Mouse (Mus musculus): Measurements from ENCODE around the gene Gm21961. TPM values are rescaled to one million over a fixed set of nuclear protein-coding genes. Genes with fewer than 3 reads are reported as not detected.
"Not testable (repeated sequence)": the region's sequence is repeated elsewhere in the genome, so short reads cannot be mapped to it uniquely, and the experiment has no call there.

The Gm21961 gene
- total RNA-seq (2021) = not detected
- polyA plus RNA-seq (2012; rRNA removed) = not detected in 2 replicates
- long read RNA-seq, partial matches to known transcripts = 0 of 1 reads
- long read RNA-seq, other reads (novel, unspliced or antisense) = 1 of 1 reads

- H3K4me1 ChIP-seq (ENCODE audit: control insufficient read depth, insufficient read depth, low read length) = no peaks in the 10 kb centered on the region
- no peak within 1 kb of the TSS for H3K4me3 ChIP-seq
- no peaks in the 10 kb centered on the region for H3K36me3 ChIP-seq (ENCODE audit: control insufficient read depth, insufficient read depth, low read length)
- no peaks in the 10 kb centered on the region for H3K27me3 ChIP-seq (ENCODE audit: control insufficient read depth, insufficient read depth, low read length)
- no peaks in the 10 kb centered on the region for H3K79me2 ChIP-seq (replicated peaks; ENCODE audit: control insufficient read depth, insufficient read depth, low read length)
- intact Hi-C loops (cut with DNase I) = no loop called here
- no peak for DNase-seq
- whole genome bisulfite sequencing = 89% methylated on average over 5 of the region's 5 CpGs
- no peak for TF ChIP-seq POLR2A (IDR thresholded peaks at IDR 0.05; ENCODE audit: insufficient read depth, low read depth, low read length)
- no peak for TF ChIP-seq EP300 (IDR thresholded peaks at IDR 0.05; ENCODE audit: insufficient read depth, low read depth, low read length)
- TF ChIP-seq CTCF (IDR thresholded peaks at IDR 0.05) = no peak
- H3K27ac ChIP-seq = no peak within 1 kb of the TSS
- no peak within 1 kb of the TSS for H3K9ac ChIP-seq (ENCODE audit: low read depth, low read length)
Observed at GRCm38 (mm10) chr15:65014804-65015203, at the start of gene Gm21961. Gm21961 (minus strand) TSS chr15:65014904.

GRCm38 (mm10) chr15:65041999-65042398, 27.3 kb upstream of the Gm21961 start:
- no peak overlapping the region for H3K9ac ChIP-seq (ENCODE audit: low read depth, low read length)
- no peak overlapping the region for H3K27ac ChIP-seq
- intact Hi-C loops (cut with DNase I) = no loop called here
- no peaks in the 10 kb centered on the region for H3K36me3 ChIP-seq (ENCODE audit: control insufficient read depth, insufficient read depth, low read length)
- no peaks in the 10 kb centered on the region for H3K79me2 ChIP-seq (replicated peaks; ENCODE audit: control insufficient read depth, insufficient read depth, low read length)
- no peaks in the 10 kb centered on the region for H3K4me1 ChIP-seq (ENCODE audit: control insufficient read depth, insufficient read depth, low read length)
- WGBS = 60% methylated on average over 4 of the region's 4 CpGs
- no peaks in the 10 kb centered on the region for H3K27me3 ChIP-seq (ENCODE audit: control insufficient read depth, insufficient read depth, low read length)
- no peak overlapping the region for H3K4me3 ChIP-seq
- no peak for DNase-seq
- TF ChIP-seq CTCF (IDR thresholded peaks at IDR 0.05) = no peak
- no peak for TF ChIP-seq EP300 (IDR thresholded peaks at IDR 0.05; ENCODE audit: insufficient read depth, low read depth, low read length)
- TF ChIP-seq POLR2A (IDR thresholded peaks at IDR 0.05; ENCODE audit: insufficient read depth, low read depth, low read length) = no peak

- intact Hi-C loops (cut with DNase I); H3K4me3 ChIP-seq; DNase-seq: not testable (repeated sequence)
Observed at GRCm38 (mm10) chr15:65039216-65039615, 24.5 kb upstream of the Gm21961 start.

GRCm38 (mm10) chr15:65017971-65018370, 3.3 kb upstream of the Gm21961 start:
- H3K79me2 ChIP-seq (replicated peaks; ENCODE audit: control insufficient read depth, insufficient read depth, low read length) = no peaks in the 10 kb centered on the region
- no peak overlapping the region for H3K27ac ChIP-seq
- H3K9ac ChIP-seq (ENCODE audit: low read depth, low read length) = no peak overlapping the region
- intact Hi-C loops (cut with DNase I) = no loop called here
- WGBS = 54% methylated on average over 1 of the region's 1 CpGs
- TF ChIP-seq POLR2A (IDR thresholded peaks at IDR 0.05; ENCODE audit: insufficient read depth, low read depth, low read length) (no peak), CTCF (IDR thresholded peaks at IDR 0.05) (no peak), EP300 (IDR thresholded peaks at IDR 0.05; ENCODE audit: insufficient read depth, low read depth, low read length) (no peak)
- no peak overlapping the region for H3K4me3 ChIP-seq
- H3K4me1 ChIP-seq (ENCODE audit: control insufficient read depth, insufficient read depth, low read length) = no peaks in the 10 kb centered on the region
- no peaks in the 10 kb centered on the region for H3K36me3 ChIP-seq (ENCODE audit: control insufficient read depth, insufficient read depth, low read length)
- no peak for DNase-seq
- H3K27me3 ChIP-seq (ENCODE audit: control insufficient read depth, insufficient read depth, low read length) = no peaks in the 10 kb centered on the region

More at GRCm38 (mm10) chr15:65039216-65039615, 24.5 kb upstream of the Gm21961 start:
- H3K27me3 ChIP-seq (ENCODE audit: control insufficient read depth, insufficient read depth, low read length); H3K4me1 ChIP-seq (ENCODE audit: control insufficient read depth, insufficient read depth, low read length); H3K79me2 ChIP-seq (replicated peaks; ENCODE audit: control insufficient read depth, insufficient read depth, low read length); H3K27ac ChIP-seq; H3K36me3 ChIP-seq (ENCODE audit: control insufficient read depth, insufficient read depth, low read length); H3K9ac ChIP-seq (ENCODE audit: low read depth, low read length): not testable (repeated sequence)

GRCm38 (mm10) chr15:65006177-65006576, 8.5 kb downstream of the Gm21961 start:
- TF ChIP-seq CTCF (IDR thresholded peaks at IDR 0.05) (no peak), EP300 (IDR thresholded peaks at IDR 0.05; ENCODE audit: insufficient read depth, low read depth, low read length) (no peak), POLR2A (IDR thresholded peaks at IDR 0.05; ENCODE audit: insufficient read depth, low read depth, low read length) (no peak)
- H3K4me3 ChIP-seq = no peak overlapping the region
- intact Hi-C loops (cut with DNase I) = no loop called here
- no peak overlapping the region for H3K27ac ChIP-seq
- H3K36me3 ChIP-seq (ENCODE audit: control insufficient read depth, insufficient read depth, low read length) = no peaks in the 10 kb centered on the region
- no peaks in the 10 kb centered on the region for H3K4me1 ChIP-seq (ENCODE audit: control insufficient read depth, insufficient read depth, low read length)
- H3K9ac ChIP-seq (ENCODE audit: low read depth, low read length) = no peak overlapping the region
- no peaks in the 10 kb centered on the region for H3K79me2 ChIP-seq (replicated peaks; ENCODE audit: control insufficient read depth, insufficient read depth, low read length)
- no peaks in the 10 kb centered on the region for H3K27me3 ChIP-seq (ENCODE audit: control insufficient read depth, insufficient read depth, low read length)
- no peak for DNase-seq

GRCm38 (mm10) chr15:64994498-64994897, 20.2 kb downstream of the Gm21961 start:
- no peaks in the 10 kb centered on the region for H3K79me2 ChIP-seq (replicated peaks; ENCODE audit: control insufficient read depth, insufficient read depth, low read length)
- H3K4me3 ChIP-seq = no peak overlapping the region
- H3K27ac ChIP-seq = no peak overlapping the region
- WGBS = 78% methylated on average over 4 of the region's 4 CpGs
- intact Hi-C loops (cut with DNase I) = no loop called here
- H3K27me3 ChIP-seq (ENCODE audit: control insufficient read depth, insufficient read depth, low read length) = no peaks in the 10 kb centered on the region
- no peak for DNase-seq
- no peaks in the 10 kb centered on the region for H3K4me1 ChIP-seq (ENCODE audit: control insufficient read depth, insufficient read depth, low read length)
- H3K9ac ChIP-seq (ENCODE audit: low read depth, low read length) = no peak overlapping the region
- no peaks in the 10 kb centered on the region for H3K36me3 ChIP-seq (ENCODE audit: control insufficient read depth, insufficient read depth, low read length)
- TF ChIP-seq CTCF (IDR thresholded peaks at IDR 0.05) (no peak), EP300 (IDR thresholded peaks at IDR 0.05; ENCODE audit: insufficient read depth, low read depth, low read length) (no peak), POLR2A (IDR thresholded peaks at IDR 0.05; ENCODE audit: insufficient read depth, low read depth, low read length) (no peak)

All from heart, adult 2 months (tissue).